Mouse (Mus musculus) ES-Bruce4 (cell line): Measurements from ENCODE around the gene Smo.

ENCODE experiments used
- CTCF ChIP-seq: IDR thresholded peaks from one replicate; pipeline ENCODE4 v1.8.1; 2011; ENCODE audit warnings: low read depth, low read length
- EP300 ChIP-seq: IDR thresholded peaks from 2 replicates; pipeline ENCODE4 v1.6.1; 2011; ENCODE audit warnings: low read depth, low read length; ENCODE audit not compliant: insufficient read depth
- POLR2A ChIP-seq: IDR thresholded peaks from one replicate; pipeline ENCODE4 v1.8.1; 2011; ENCODE audit warnings: low read length; ENCODE audit not compliant: insufficient read depth

- TF ChIP-seq POLR2A, result no peak
- TF ChIP-seq CTCF, result no peak
- no peak for TF ChIP-seq EP300
These were observed 39.3 kb upstream of the Smo start for GRCm38 (mm10) chr6:29695975-29696374.
